Mouse (Mus musculus) spleen, adult 2 months (tissue): ENCODE data around the gene Laptm4a. TPM values are rescaled to one million over a fixed set of nuclear protein-coding genes. Genes with fewer than 3 reads are reported as not detected.

Experiments
- DNase-seq, 2 experiments: peaks; one replicate each; pipeline versions ENCODE4 v3.0.0 to v3.0.0-alpha.2; 2012 to 2021; ENCODE audit warnings: low spot score in 2 of 2, low read depth in 1 of 2
- H3K27ac ChIP-seq: fragments of 200-500 bp; 2 replicates; pipeline ENCODE4 v1.5.1; 2012; ENCODE audit warnings: low read length, inconsistent platforms; ENCODE audit not compliant: insufficient read depth
- H3K27me3 ChIP-seq: fragments of 200-500 bp; 2 replicates; pipeline ENCODE4 v1.6.1; 2012; ENCODE audit warnings: mild to moderate bottlenecking, moderate library complexity, low read length, inconsistent platforms; ENCODE audit not compliant: control insufficient read depth, insufficient read depth
- H3K36me3 ChIP-seq: fragments of 200-500 bp; 2 replicates; pipeline ENCODE4 v1.6.1; 2012; ENCODE audit warnings: mild to moderate bottlenecking, low read length, inconsistent platforms; ENCODE audit not compliant: control insufficient read depth, insufficient read depth
- H3K4me1 ChIP-seq: fragments of 200-500 bp; 2 replicates; pipeline ENCODE4 v1.6.1; 2011; ENCODE audit warnings: inconsistent platforms; ENCODE audit not compliant: control insufficient read depth, insufficient read depth, insufficient read length
- H3K4me3 ChIP-seq: fragments of 200-500 bp; 2 replicates; pipeline ENCODE4 v1.5.1; 2011; ENCODE audit warnings: mild to moderate bottlenecking, inconsistent platforms; ENCODE audit not compliant: insufficient read depth, insufficient read length; ENCODE audit errors: extremely low read depth
- CTCF ChIP-seq: fragments of 200-500 bp; IDR thresholded peaks from 2 replicates; pipeline ENCODE4 v1.5.1; 2011; ENCODE audit warnings: mild to moderate bottlenecking, inconsistent platforms; ENCODE audit not compliant: insufficient read depth, insufficient read length, insufficient replicate concordance; ENCODE audit errors: extremely low read depth
- POLR2A ChIP-seq: fragments of 200-500 bp; IDR thresholded peaks from 2 replicates; pipeline ENCODE4 v1.6.1; 2011; ENCODE audit warnings: low read depth, low read length, inconsistent platforms
- WGBS: fragments of 180-500 bp; shearing (Covaris S2); methylation state at CpG from one replicate; pipeline ENCODE4 v1.1.7; 2018; 5-methylcytosine and 5-hydroxymethylcytosine counted together
- polyA plus RNA-seq: library from polyadenylated mRNA; depleted of rRNA; stranded (reverse); fragments of >200 nt; gene quantifications from 2 replicates; pipeline ENCODE4 v1.2.3, GENCODE M21; 2012; rRNA removed

Gene Laptm4a
- polyA plus RNA-seq, 1 experiment = 81.9 TPM

DNA sequence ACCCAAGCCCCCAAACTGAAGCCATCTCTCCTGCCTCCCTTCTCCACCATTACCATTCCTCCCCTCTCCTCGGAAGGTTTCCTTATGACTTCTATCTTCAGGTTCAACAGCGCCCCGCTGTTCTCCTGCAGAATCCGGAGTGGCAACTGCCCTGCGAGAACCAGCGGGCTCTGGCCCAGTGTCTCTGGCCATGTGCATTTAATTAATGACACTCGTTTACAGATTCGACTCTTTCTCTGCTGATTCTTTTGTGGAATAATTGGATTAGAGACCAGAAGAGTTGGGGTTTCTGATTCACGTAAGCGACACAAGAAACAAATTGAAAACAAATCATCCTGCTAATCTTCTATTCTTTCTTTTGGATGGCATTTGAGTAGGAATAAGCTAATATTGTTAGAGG, 31.7 kb downstream of the Laptm4a start:
- peaks cover under 1% of the 10 kb centered on the region; the same call in 1 of the 2 replicates for H3K4me1 ChIP-seq
- H3K4me3 ChIP-seq = no peak overlapping the region
- TF ChIP-seq CTCF = no peak
- no peak for TF ChIP-seq POLR2A
- 94% methylated on average over 10 of the region's 10 CpGs for WGBS
- no peak overlapping the region for H3K27ac ChIP-seq
- 0 out of 2 replicates have a peak, but pooled peaks cover 2% of the 10 kb centered on the region for H3K27me3 ChIP-seq
- H3K36me3 ChIP-seq = no peaks in the 10 kb centered on the region
- no peak for DNase-seq

DNA sequence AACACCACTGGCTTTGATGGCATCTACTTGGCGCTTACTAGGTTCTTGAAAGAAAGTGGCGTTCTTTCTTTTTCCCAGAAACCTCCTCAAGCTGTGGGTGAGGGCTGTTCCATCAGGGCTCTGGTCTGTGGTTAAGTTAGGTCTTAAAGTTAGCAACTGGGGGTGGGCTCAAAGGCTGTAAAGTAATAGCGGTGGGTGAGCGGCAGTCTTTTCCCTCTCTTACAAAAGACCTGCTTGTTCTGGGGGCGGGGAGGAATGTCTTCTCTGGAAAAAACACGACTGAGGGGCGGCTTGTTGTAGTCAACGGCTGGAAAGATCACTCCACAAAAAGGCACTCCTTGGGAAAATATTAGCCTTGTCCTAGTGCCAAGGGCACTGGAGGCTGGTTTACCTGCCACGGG, 32.7 kb downstream of the Laptm4a start:
- Histone ChIP-seq H3K27ac (no peak overlapping the region), H3K27me3 (no peaks in the 10 kb centered on the region), H3K4me3 (no peak overlapping the region), H3K4me1 (no peaks in the 10 kb centered on the region), H3K36me3 (no peaks in the 10 kb centered on the region)
- TF ChIP-seq CTCF (no peak), POLR2A (no peak)
- WGBS = 89% methylated on average over 9 of the region's 9 CpGs
- no peak for DNase-seq

DNA sequence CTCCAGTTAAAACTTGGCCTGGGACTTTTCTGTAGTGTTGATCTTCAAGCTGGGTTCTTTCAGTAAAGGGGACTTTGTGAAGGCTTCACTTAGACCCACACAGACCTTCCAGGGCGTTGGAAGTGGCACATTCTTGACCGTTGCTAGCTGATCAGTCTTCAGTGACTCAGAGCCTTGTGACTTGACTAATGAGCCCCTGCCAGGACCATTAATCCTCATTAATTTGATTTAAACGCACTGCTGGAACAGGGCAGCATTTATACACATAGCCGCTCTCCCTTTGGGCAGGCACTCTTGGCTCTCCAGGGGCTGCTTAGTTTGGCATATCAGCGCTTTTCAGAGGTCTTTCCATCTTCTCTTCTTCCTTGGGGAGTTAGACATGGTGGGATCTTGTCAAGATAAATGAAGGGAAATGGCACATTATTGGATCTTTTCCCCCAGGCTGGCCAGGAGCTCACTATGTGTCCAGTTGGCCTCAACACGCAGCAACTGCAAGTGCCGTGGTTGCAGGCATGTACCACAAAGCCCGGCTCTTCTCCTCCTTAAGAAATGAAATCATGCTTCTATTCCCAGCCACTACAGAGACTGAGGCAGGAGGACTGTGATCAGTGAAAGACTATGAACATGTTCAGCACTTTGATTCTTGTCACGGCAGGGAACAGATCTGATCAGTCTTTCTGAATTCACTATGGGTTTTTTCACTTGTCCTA, 40.3 kb downstream of the Laptm4a start:
- Histone ChIP-seq H3K4me3 (no peak overlapping the region), H3K27me3 (no peaks in the 10 kb centered on the region; the same call in 1 of the 2 replicates), H3K36me3 (no peaks in the 10 kb centered on the region), H3K4me1 (no peaks in the 10 kb centered on the region), H3K27ac (no peak overlapping the region)
- DNase-seq = no peak
- TF ChIP-seq CTCF (no peak), POLR2A (no peak)
- WGBS = 85% methylated on average over 9 of the region's 9 CpGs

DNA sequence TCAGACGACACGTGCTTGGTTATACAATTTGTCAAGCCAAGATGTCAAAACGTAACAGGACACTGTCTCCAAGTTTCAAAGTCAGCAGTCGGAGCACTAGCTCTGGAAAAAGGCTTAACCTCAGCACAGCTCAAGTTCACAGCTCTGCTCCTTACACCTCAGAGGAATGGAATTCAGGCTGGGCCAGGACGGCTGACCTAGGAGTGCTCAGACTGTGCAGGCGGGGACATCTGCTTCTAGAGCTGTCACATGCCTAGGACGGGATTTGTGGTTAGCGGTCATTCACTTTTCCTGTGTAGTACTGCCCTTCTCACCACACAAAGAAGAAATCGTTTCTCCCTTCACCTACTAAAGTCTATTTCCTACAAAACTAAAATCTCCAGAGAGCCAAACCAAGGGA, 48.4 kb downstream of the Laptm4a start:
- H3K4me3 ChIP-seq = no peak overlapping the region

DNA sequence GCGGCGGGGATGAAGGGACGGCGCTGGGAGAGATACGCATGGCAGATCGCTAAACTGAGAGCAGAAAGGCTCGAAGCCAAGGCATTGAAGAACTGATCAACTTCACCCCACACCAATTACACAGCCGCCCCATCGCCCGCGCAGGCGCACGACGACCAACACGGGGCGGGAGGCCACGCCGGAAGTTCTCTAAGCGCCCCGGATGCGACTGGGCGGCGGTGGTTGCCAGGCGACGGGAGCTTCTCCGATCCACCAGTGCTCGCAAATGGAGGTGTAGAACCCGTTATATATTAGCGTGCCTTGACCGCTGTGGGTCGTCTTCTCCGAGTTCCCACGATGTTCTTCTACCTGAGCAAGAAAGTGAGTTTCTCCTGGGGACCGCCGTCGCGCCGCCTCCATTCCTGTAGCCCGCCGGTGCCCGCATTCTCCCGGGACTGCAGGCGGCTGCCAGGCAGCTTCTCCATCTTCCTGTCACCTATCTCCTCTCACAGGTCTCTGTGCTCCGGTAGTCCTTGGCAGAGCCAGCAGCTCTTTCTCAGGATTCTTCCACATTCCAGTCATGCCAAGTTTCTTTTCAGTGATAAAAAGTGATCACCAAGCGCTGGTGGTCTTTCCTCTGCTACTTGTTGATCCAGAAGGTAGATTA, 52.5 kb downstream of the Laptm4a start, which contains the start of gene Wdr35:
TSS of gene Wdr35 (plus strand) at position 73 of the 646 bp plus-strand sequence.
- Histone ChIP-seq H3K27ac (no peak within 1 kb of the TSS), H3K4me1 (no peaks in the 10 kb centered on the region), H3K27me3 (no peaks in the 10 kb centered on the region; the same call in 1 of the 2 replicates), H3K4me3 (peak within 1 kb of the TSS; percentile 63), H3K36me3 (no peaks in the 10 kb centered on the region)
- TF ChIP-seq POLR2A = no peak; the same call in 1 of the 2 replicates
- TF ChIP-seq CTCF = no peak
- under 1% methylated on average over 45 of the region's 45 CpGs for WGBS
- peak; percentile 74 to 93 for DNase-seq

More for the DNA sequence above, 48.4 kb downstream of the Laptm4a start:
- no peak for DNase-seq
- Histone ChIP-seq H3K27ac (no peak overlapping the region), H3K4me1 (no peaks in the 10 kb centered on the region), H3K27me3 (no peaks in the 10 kb centered on the region; the same call in 1 of the 2 replicates), H3K36me3 (no peaks in the 10 kb centered on the region)
- TF ChIP-seq POLR2A = no peak
- no peak for TF ChIP-seq CTCF
- 16% methylated on average over 9 of the region's 9 CpGs for WGBS

DNA sequence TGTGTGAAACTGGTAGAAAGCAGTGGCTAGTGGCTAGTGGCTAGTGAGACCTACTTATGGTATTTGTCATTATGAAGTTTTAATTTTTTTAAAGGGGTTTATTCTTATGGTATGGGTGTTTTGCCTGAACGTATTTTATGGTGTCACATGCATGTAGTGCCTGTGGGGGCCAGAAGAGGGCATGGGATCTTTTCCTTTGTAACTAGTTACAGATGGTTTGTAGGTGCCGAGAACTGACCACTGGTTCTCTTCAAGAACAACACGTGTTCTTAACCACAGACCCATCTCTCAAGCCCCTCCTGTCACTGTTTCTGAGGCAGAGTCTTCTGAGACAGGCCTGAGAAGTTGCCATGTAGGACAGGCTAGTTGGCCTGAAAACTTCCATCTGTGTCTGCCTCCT, 53.6 kb downstream of the Laptm4a start:
- TF ChIP-seq POLR2A = no peak
- no peak for TF ChIP-seq CTCF
- Histone ChIP-seq H3K27me3 (no peaks in the 10 kb centered on the region), H3K4me1 (no peaks in the 10 kb centered on the region), H3K27ac (no peak overlapping the region), H3K36me3 (no peaks in the 10 kb centered on the region), H3K4me3 (no peak overlapping the region)
- WGBS = 91% methylated on average over 3 of the region's 3 CpGs
- no peak for DNase-seq

Other genes with a start within 250 kb of the Laptm4a start
- 46.2 and 53.6 TPM in 2 replicates for gene Pum2, start 247.5 kb upstream of the Laptm4a start, polyA plus RNA-seq
- 12.9 and 14.6 TPM in 2 replicates for gene Sdc1, start 150.3 kb upstream of the Laptm4a start, polyA plus RNA-seq
- 0.04 TPM in 1 of 2 replicates, not detected in the other for gene Matn3, start 26.3 kb downstream of the Laptm4a start, polyA plus RNA-seq
- 0.32 and 0.36 TPM in 2 replicates for gene Wdr35, start 52.2 kb downstream of the Laptm4a start, polyA plus RNA-seq
- 7.1 and 7.7 TPM in 2 replicates for gene Ttc32, start 108.3 kb downstream of the Laptm4a start, polyA plus RNA-seq